Mouse (Mus musculus) myocyte (in vitro differentiated cells): Measurements from ENCODE around the gene Mast4. TPM values are rescaled to one million over a fixed set of nuclear protein-coding genes. Genes with fewer than 3 reads are reported as not detected.

Experiments
- H3K27me3 ChIP-seq: one replicate; pipeline ENCODE4 v1.6.1; 2011; ENCODE audit not compliant: control insufficient read depth, insufficient read depth, insufficient read length
- H3K36me3 ChIP-seq: one replicate; pipeline ENCODE4 v1.6.1; 2011; ENCODE audit not compliant: control insufficient read depth, insufficient read depth
- H3K4me2 ChIP-seq: one replicate; pipeline ENCODE4 v1.6.1; 2011; ENCODE audit warnings: low read depth, control low read depth
- H3K4me3 ChIP-seq: one replicate; pipeline ENCODE4 v1.5.1; 2011; ENCODE audit warnings: mild to moderate bottlenecking, control low read depth, moderate library complexity
- H3K79me2 ChIP-seq: one replicate; pipeline ENCODE4 v1.6.1; 2011; ENCODE audit not compliant: control insufficient read depth, insufficient read depth
- H3ac ChIP-seq: one replicate; pipeline ENCODE4 v1.6.1; 2011; ENCODE audit not compliant: control insufficient read depth, insufficient read length
- CEBPB ChIP-seq: IDR thresholded peaks from 2 replicates; pipeline ENCODE4 v1.6.1; 2011; ENCODE audit warnings: mild to moderate bottlenecking, moderate library complexity; ENCODE audit not compliant: poor library complexity, insufficient read depth, severe bottlenecking
- E2F4 ChIP-seq: IDR thresholded peaks from one replicate; pipeline ENCODE4 v1.6.1; 2011; ENCODE audit warnings: mild to moderate bottlenecking, control low read depth, moderate library complexity; ENCODE audit not compliant: insufficient read depth
- MAX ChIP-seq: IDR thresholded peaks from one replicate; pipeline ENCODE4 v1.6.1; 2011; ENCODE audit warnings: low read depth, mild to moderate bottlenecking, control low read depth
- MYOD1 ChIP-seq, 3 experiments: IDR thresholded peaks; one replicate each; pipeline ENCODE4 v1.6.1; 2011; ENCODE audit warnings: control low read depth in 2 of 3, low read depth in 2 of 3, mild to moderate bottlenecking in 2 of 3, moderate library complexity in 1 of 3; ENCODE audit not compliant: insufficient read length in 2 of 3, control insufficient read depth in 1 of 3
- MYOG ChIP-seq, 3 experiments: IDR thresholded peaks; one replicate each; pipeline ENCODE4 v1.6.1; 2011; ENCODE audit warnings: control low read depth in 2 of 3, low read depth in 2 of 3, mild to moderate bottlenecking in 2 of 3; ENCODE audit not compliant: insufficient read length in 2 of 3, control insufficient read depth in 1 of 3, insufficient read depth in 1 of 3
- POLR2A ChIP-seq: IDR thresholded peaks from one replicate; pipeline ENCODE4 v1.6.1; 2011; ENCODE audit warnings: low read depth, mild to moderate bottlenecking, control low read depth, moderate library complexity; ENCODE audit not compliant: insufficient read length
- POLR2AphosphoS2 ChIP-seq: IDR thresholded peaks from one replicate; pipeline ENCODE4 v1.6.1; 2011; ENCODE audit warnings: low read depth, control low read depth; ENCODE audit not compliant: insufficient read length
- REST ChIP-seq: IDR thresholded peaks from one replicate; pipeline ENCODE4 v1.6.1; 2011; ENCODE audit warnings: mild to moderate bottlenecking, control low read depth, moderate library complexity; ENCODE audit not compliant: insufficient read depth, insufficient read length
- SRF ChIP-seq: IDR thresholded peaks from one replicate; pipeline ENCODE4 v1.6.1; 2011; ENCODE audit warnings: low read depth; ENCODE audit not compliant: control insufficient read depth, insufficient read length
- TCF12 ChIP-seq: IDR thresholded peaks from one replicate; pipeline ENCODE4 v1.6.1; 2011; ENCODE audit warnings: mild to moderate bottlenecking, control low read depth; ENCODE audit not compliant: poor library complexity, insufficient read depth, severe bottlenecking
- TCF3 ChIP-seq: IDR thresholded peaks from one replicate; pipeline ENCODE4 v1.6.1; 2011; ENCODE audit warnings: low read depth, control low read depth; ENCODE audit not compliant: insufficient read length
- USF1 ChIP-seq: IDR thresholded peaks from one replicate; pipeline ENCODE4 v1.6.1; 2011; ENCODE audit warnings: low read depth, mild to moderate bottlenecking, control low read depth, moderate library complexity
- polyA plus RNA-seq: library from polyadenylated mRNA; unstranded; fragments of >200 nt; fragmentation: generic; extraction: Trizol; gene quantifications from one replicate; pipeline ENCODE4 v1.2.1, GENCODE M21; 2012; ENCODE audit warnings: missing spikeins

The Mast4 gene
- polyA plus RNA-seq, 1 experiment = 15.0 TPM

DNA sequence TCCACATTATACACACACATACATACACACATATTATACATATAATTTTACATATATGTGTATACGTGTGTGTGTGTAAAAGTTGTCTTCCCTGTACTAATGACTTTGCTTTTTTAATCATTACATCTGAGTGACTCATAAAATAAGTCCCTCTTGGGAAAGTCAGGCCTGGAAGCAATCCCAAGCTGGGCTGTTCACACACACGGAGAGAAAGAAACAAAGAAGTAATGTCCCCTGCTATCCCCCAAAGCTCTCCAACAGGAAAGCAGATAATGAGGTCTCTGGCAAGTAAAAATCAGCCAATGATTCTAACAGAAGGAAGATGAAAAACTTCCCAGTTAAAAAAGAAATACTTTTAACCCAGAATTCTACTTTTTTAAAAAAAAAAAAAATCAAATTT lies 114.3 kb downstream of the Mast4 start:
- Histone ChIP-seq H3K79me2 (peaks cover 52% of the 10 kb centered on the region), H3ac (no peak overlapping the region), H3K36me3 (no peaks in the 10 kb centered on the region), H3K4me2 (no peak overlapping the region), H3K4me3 (no peak overlapping the region), H3K27me3 (no peaks in the 10 kb centered on the region)
- TF ChIP-seq CEBPB = no peak
- TF ChIP-seq POLR2AphosphoS2 = no peak

- Histone ChIP-seq H3K4me3 (no peak overlapping the region), H3ac (no peak overlapping the region), H3K27me3 (no peaks in the 10 kb centered on the region), H3K79me2 (peaks cover 45% of the 10 kb centered on the region), H3K4me2 (no peak overlapping the region), H3K36me3 (no peaks in the 10 kb centered on the region)
- no peak for TF ChIP-seq REST
- no peak for TF ChIP-seq POLR2A
- no peak for TF ChIP-seq MYOG (IDR thresholded peaks at IDR 0.05; ENCODE audit: control insufficient read depth in 1 of 3, insufficient read depth in 1 of 3, insufficient read length in 2 of 3, low read depth in 2 of 3)
- TF ChIP-seq SRF = no peak
- TF ChIP-seq E2F4 = no peak
- no peak for TF ChIP-seq CEBPB
- TF ChIP-seq TCF12 = no peak
- no peak for TF ChIP-seq TCF3
- no peak for TF ChIP-seq MYOD1 (IDR thresholded peaks at IDR 0.05; ENCODE audit: control insufficient read depth in 1 of 3, insufficient read length in 2 of 3, low read depth in 2 of 3)
- no peak for TF ChIP-seq POLR2AphosphoS2
- no peak for TF ChIP-seq MAX
- TF ChIP-seq USF1 = no peak
Observed at GRCm38 (mm10) chr13:103217486-103217885, 116.8 kb downstream of the Mast4 start.

GRCm38 (mm10) chr13:103214506-103214905 lies 119.8 kb downstream of the Mast4 start:
- H3K36me3 ChIP-seq = no peaks in the 10 kb centered on the region
- peaks cover 27% of the 10 kb centered on the region for H3K79me2 ChIP-seq
- H3K27me3 ChIP-seq = no peaks in the 10 kb centered on the region
- H3K4me2 ChIP-seq = no peak overlapping the region
- TF ChIP-seq TCF3 (no peak), POLR2AphosphoS2 (no peak), TCF12 (no peak), POLR2A (no peak), MYOD1 (IDR thresholded peaks at IDR 0.05; ENCODE audit: control insufficient read depth in 1 of 3, insufficient read length in 2 of 3, low read depth in 2 of 3) (no peak), USF1 (no peak), REST (no peak), CEBPB (no peak), SRF (no peak), MYOG (IDR thresholded peaks at IDR 0.05; ENCODE audit: control insufficient read depth in 1 of 3, insufficient read depth in 1 of 3, insufficient read length in 2 of 3, low read depth in 2 of 3) (no peak)
- H3K4me3 ChIP-seq = no peak overlapping the region
- H3ac ChIP-seq = no peak overlapping the region

DNA sequence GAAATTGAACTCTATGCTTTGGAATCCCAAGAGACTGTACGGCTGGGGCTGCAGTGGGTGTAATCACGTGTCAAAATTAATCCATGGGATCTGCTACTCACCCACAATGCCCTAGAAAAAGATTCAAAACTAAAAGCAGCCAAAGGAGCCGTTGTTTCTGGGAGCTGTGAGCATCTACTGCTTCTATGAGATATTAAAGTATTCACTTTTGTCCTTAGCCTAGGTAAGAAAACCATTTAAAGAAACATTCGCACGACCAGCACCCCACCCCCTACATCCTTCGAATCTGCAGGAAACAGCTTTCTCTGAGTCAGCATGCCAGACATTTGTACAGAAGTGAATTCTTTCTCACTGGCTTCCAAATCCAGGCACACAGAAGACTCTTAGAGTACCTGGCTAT lies 122.3 kb downstream of the Mast4 start:
- Histone ChIP-seq H3ac (no peak overlapping the region), H3K27me3 (no peaks in the 10 kb centered on the region), H3K36me3 (no peaks in the 10 kb centered on the region), H3K4me2 (peak overlapping the region; percentile 90), H3K79me2 (peaks cover 35% of the 10 kb centered on the region), H3K4me3 (peak overlapping the region; percentile 3)
- TF ChIP-seq USF1 = peak; percentile 52
- TF ChIP-seq E2F4 = no peak
- TF ChIP-seq MYOD1 (IDR thresholded peaks at IDR 0.05; ENCODE audit: control insufficient read depth in 1 of 3, insufficient read length in 2 of 3, low read depth in 2 of 3) = no peak
- TF ChIP-seq TCF12 = no peak

DNA sequence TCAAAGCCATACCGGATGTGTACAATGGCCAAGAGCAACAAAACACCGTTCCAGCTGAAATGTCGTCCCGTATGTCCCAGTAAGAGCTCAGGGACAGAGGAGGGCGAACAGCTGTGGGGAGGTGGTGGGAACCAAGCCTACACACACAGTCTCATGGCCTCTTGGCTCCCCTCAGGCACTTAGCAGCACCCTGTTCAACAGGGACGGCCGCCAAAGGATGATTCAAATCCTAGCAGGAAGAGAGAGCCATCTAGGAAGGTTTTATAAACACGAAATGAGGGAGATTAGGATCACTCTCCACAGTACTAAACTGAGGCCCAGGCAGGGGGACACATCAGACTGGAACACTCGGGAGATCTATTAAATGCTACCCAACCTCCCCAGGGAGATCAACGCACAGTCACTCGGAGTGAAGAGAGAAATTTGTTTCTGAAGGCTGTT lies 122.8 kb downstream of the Mast4 start:
- H3K4me3 ChIP-seq = peak overlapping the region; percentile 3

More for the DNA sequence above, 122.8 kb downstream of the Mast4 start:
- Histone ChIP-seq H3ac (no peak overlapping the region), H3K36me3 (no peaks in the 10 kb centered on the region), H3K79me2 (peaks cover 39% of the 10 kb centered on the region), H3K4me2 (peak overlapping the region; percentile 90), H3K27me3 (no peaks in the 10 kb centered on the region)
- TF ChIP-seq SRF = peak; percentile 20
- no peak for TF ChIP-seq E2F4
- no peak for TF ChIP-seq CEBPB
- peak; percentile 79 to 98 (median 93) for TF ChIP-seq MYOD1 (IDR thresholded peaks at IDR 0.05; ENCODE audit: control insufficient read depth in 1 of 3, insufficient read length in 2 of 3, low read depth in 2 of 3)
- TF ChIP-seq REST = no peak
- no peak for TF ChIP-seq USF1
- no peak for TF ChIP-seq MAX
- TF ChIP-seq POLR2AphosphoS2 = no peak
- peak; percentile 43 for TF ChIP-seq POLR2A
- TF ChIP-seq MYOG (IDR thresholded peaks at IDR 0.05; ENCODE audit: control insufficient read depth in 1 of 3, insufficient read depth in 1 of 3, insufficient read length in 2 of 3, low read depth in 2 of 3) = peak; percentile 73 to 93 (median 84)
- TF ChIP-seq TCF3 = peak; percentile 60
- TF ChIP-seq TCF12 = peak; percentile 62
